Mouse (Mus musculus) liver, adult 2 months (tissue): ENCODE measurements at regions not wholly inside any gene's neighbourhood (a gene's known extent, or its start where the extent isn't known, plus 50 kb on each side); places are given as distances from the start of the nearest gene placed in this dataset.

Experiments used
- DNase-seq: peaks from one replicate; pipeline ENCODE4 v3.0.0-alpha.2; 2011; ENCODE audit warnings: low read depth, low spot score; ENCODE audit errors: extremely low read depth
- H3K27ac ChIP-seq: fragments of 200-500 bp; replicated peaks from 2 replicates; pipeline ENCODE4 v1.5.1; 2012; ENCODE audit warnings: low read depth, mild to moderate bottlenecking, control low read depth, inconsistent platforms, low read length; ENCODE audit not compliant: insufficient read depth
- H3K27me3 ChIP-seq: fragments of 200-500 bp; 2 replicates; pipeline ENCODE4 v1.6.1; 2012; ENCODE audit warnings: mild to moderate bottlenecking, moderate library complexity, low read length, inconsistent platforms; ENCODE audit not compliant: control insufficient read depth, insufficient read depth
- H3K36me3 ChIP-seq: fragments of 200-500 bp; 2 replicates; pipeline ENCODE4 v1.6.1; 2012; ENCODE audit warnings: low read length, inconsistent platforms; ENCODE audit not compliant: control insufficient read depth, insufficient read depth
- H3K4me1 ChIP-seq: fragments of 200-500 bp; 2 replicates; pipeline ENCODE4 v1.6.1; 2011; ENCODE audit warnings: low read length; ENCODE audit not compliant: control insufficient read depth, insufficient read depth
- H3K4me3 ChIP-seq: fragments of 200-500 bp; 2 replicates; pipeline ENCODE4 v1.5.1; 2011; ENCODE audit warnings: low read depth, mild to moderate bottlenecking, control low read depth, low read length, moderate library complexity; ENCODE audit not compliant: insufficient read depth
- H3K79me2 ChIP-seq: fragments of 200-500 bp; 2 replicates; pipeline ENCODE4 v1.6.1; 2012; ENCODE audit warnings: inconsistent platforms, mild to moderate bottlenecking, low read length, moderate library complexity; ENCODE audit not compliant: control insufficient read depth, insufficient read depth
- H3K9ac ChIP-seq: fragments of 200-500 bp; 2 replicates; pipeline ENCODE4 v1.6.1; 2012; ENCODE audit warnings: low read depth, mild to moderate bottlenecking, control low read depth, inconsistent platforms, low read length
- CTCF ChIP-seq: fragments of 200-500 bp; IDR thresholded peaks from 2 replicates; pipeline ENCODE4 v1.5.1; 2011; ENCODE audit warnings: low read depth, low read length, control low read depth
- POLR2A ChIP-seq: fragments of 200-500 bp; IDR thresholded peaks from 2 replicates; pipeline ENCODE4 v1.6.1; 2011; ENCODE audit warnings: low read length, control low read depth; ENCODE audit not compliant: insufficient read depth; ENCODE audit errors: extremely low read depth
- WGBS: fragments of 180-500 bp; shearing (Covaris S2); methylation state at CpG from one replicate; pipeline ENCODE4 v1.1.7; 2018; 5-methylcytosine and 5-hydroxymethylcytosine counted together

DNA sequence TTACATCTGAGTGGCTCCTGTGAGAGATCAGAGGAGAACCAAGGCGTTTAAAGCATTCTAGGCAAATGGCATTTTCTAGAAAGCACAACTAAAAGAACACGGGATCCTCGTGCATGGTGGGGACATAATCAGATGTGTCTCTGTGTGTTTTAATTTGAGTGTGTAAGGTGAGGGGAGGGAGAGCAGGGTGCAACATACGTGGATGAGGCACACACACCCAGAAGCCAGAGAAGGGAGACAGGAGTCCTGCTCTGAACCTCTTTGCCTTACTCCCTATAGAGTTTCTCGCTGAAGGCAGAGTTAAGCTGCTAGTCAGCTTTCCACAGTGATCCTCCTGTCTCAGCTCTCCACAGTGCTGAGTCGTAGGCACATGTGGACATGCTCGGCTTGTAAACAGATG, 386.1 kb downstream of the Cbln4 start:
- H3K27me3 ChIP-seq: no peaks in the 10 kb centered on the region
- no peaks in the 10 kb centered on the region for H3K4me1 ChIP-seq
- H3K4me3 ChIP-seq: no peak overlapping the region
- H3K27ac ChIP-seq: no peak overlapping the region
- no peak for DNase-seq
- no peaks in the 10 kb centered on the region for H3K79me2 ChIP-seq
- H3K9ac ChIP-seq: no peak overlapping the region
- TF ChIP-seq CTCF (no peak), POLR2A (no peak)
- 46% methylated on average over 7 of the region's 7 CpGs for WGBS
- no peaks in the 10 kb centered on the region for H3K36me3 ChIP-seq

DNA sequence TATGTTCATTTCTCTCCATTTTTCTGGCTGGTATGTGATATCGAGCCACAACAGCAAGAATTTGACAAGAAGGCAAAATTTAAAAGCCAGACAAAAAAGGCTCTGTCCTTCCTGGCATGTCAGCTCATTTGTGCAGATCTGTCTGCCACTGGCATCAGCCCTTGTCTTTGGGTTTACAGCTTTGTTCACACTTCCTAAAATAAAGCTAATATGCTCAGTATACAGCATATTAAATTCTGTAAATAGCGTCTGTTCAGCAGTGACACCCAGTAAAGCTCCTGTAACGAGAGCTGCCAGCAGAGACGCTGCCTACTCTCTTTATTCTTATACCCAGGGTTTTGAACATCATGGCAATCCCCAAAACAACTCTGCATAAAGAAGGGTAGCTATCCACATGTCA, 401.5 kb downstream of the Cbln4 start:
- 89% methylated on average over 4 of the region's 4 CpGs for WGBS

DNA sequence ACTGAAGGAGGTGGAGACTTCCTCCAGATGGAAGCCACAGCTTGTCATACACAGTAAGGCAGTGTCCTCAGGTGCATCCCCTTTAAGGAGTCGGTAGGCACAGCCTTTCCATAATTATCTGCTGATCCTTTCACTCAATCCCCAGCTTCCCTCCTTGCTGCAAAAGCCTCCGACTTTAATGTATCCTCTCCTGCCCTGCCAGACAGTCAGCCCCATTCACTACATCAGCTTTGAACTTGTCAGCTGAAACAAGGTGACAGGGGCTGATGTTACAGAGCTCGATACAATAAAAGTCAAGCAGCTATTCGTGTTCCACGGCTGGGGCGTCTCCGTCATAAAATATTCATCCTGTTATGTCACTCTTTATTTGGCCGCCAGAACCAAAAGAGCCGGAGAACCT, 402.8 kb downstream of the Cbln4 start:
- Histone ChIP-seq H3K36me3 (no peaks in the 10 kb centered on the region), H3K27ac (no peak overlapping the region), H3K79me2 (no peaks in the 10 kb centered on the region), H3K4me3 (no peak overlapping the region), H3K27me3 (0 out of 2 replicates have a peak, but pooled peaks cover 3% of the 10 kb centered on the region), H3K9ac (no peak overlapping the region), H3K4me1 (no peaks in the 10 kb centered on the region)
- no peak for DNase-seq
- TF ChIP-seq CTCF (no peak), POLR2A (no peak)
- 89% methylated on average over 9 of the region's 9 CpGs for WGBS

More for the DNA sequence above, 401.5 kb downstream of the Cbln4 start:
- H3K4me3 ChIP-seq: no peak overlapping the region
- H3K4me1 ChIP-seq: no peaks in the 10 kb centered on the region
- H3K9ac ChIP-seq: no peak overlapping the region
- no peaks in the 10 kb centered on the region for H3K79me2 ChIP-seq
- DNase-seq: no peak
- H3K27ac ChIP-seq: no peak overlapping the region
- TF ChIP-seq POLR2A (no peak), CTCF (no peak)
- no peaks in the 10 kb centered on the region for H3K36me3 ChIP-seq
- 0 out of 2 replicates have a peak, but pooled peaks cover 3% of the 10 kb centered on the region for H3K27me3 ChIP-seq

DNA sequence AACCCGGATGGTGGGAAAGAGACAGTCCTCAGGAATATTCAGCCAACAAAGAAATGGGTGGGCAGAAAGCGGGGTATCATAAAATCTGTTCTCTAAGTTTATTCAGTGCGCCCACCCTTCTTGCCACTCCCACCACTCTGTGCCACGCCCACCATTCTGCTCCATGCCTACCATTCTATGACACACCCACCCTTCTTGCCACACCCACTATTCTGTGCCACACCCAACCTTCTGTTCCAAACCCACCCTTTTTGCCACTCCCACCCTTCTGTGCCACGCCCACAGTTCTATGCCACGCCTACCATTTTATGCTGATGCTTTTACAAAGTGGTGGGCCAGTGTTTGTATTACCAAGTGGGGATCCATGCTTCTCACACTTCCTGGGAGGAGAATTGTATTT, 404.3 kb downstream of the Cbln4 start:
- Histone ChIP-seq H3K4me3 (no peak overlapping the region), H3K4me1 (no peaks in the 10 kb centered on the region), H3K27ac (no peak overlapping the region), H3K9ac (no peak overlapping the region), H3K27me3 (0 out of 2 replicates have a peak, but pooled peaks cover 3% of the 10 kb centered on the region), H3K79me2 (no peaks in the 10 kb centered on the region), H3K36me3 (no peaks in the 10 kb centered on the region)
- 80% methylated on average over 6 of the region's 6 CpGs for WGBS
- no peak for DNase-seq
- no peak for TF ChIP-seq CTCF
- TF ChIP-seq POLR2A: no peak

DNA sequence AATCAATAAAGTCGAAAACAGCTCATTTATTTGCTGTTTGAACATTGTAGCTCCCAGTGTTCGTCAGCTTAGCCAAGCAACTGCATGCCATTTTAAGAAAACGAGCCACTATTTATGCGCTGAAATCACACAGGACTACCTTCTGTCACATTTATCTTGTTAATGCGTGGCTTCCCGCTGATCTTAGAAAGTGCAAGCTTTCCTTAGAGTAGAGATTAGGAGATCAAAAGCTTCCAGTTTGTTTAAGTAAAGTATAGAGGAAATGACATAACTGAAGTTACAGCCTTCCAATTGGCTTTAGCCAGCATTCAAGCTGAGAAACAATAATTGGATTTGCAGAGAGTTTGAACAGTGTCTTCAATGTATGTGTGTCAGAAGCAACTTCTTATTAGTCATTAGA, 406.4 kb downstream of the Cbln4 start:
- Histone ChIP-seq H3K36me3 (no peaks in the 10 kb centered on the region), H3K4me1 (no peaks in the 10 kb centered on the region), H3K9ac (no peak overlapping the region), H3K27me3 (no peaks in the 10 kb centered on the region), H3K4me3 (no peak overlapping the region), H3K27ac (no peak overlapping the region), H3K79me2 (no peaks in the 10 kb centered on the region)
- no peak for DNase-seq
- 33% methylated on average over 6 of the region's 6 CpGs for WGBS
- TF ChIP-seq POLR2A: no peak
- no peak for TF ChIP-seq CTCF

DNA sequence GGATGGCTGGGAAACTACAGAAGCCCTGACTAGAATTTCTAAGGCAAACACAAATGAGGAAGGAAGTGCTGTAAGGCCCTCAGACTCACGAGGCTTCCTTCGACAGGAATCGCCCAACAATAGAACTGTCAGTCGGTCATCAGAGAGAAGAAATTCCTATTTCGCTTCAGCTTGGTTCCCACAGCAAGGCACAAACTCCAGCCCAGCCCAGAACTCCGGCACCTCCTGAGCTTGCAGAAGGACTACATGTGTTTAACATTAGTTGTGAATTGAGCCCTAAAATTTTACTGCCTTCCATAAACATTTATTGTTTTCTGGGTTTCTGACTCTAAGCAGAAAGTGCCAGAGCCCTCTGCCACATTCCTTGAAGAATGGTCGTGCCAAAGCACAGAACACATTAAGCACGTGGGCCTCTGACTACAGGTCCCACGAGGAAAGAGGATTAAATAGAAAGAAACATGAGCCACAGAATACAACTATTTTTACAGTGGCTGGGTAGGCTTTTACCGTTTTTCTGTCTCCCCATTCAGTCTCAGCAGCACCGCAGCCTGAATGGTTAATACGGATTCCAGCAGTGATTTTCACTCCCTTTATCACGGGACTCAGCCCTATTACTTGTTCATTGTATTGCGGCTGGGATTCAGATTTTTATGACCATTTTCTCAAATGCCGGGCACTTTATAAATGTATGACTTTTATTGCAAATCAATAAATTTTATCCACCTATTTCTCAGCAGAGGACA, 409.7 kb downstream of the Cbln4 start:
- no peaks in the 10 kb centered on the region for H3K36me3 ChIP-seq
- no peaks in the 10 kb centered on the region for H3K4me1 ChIP-seq
- 73% methylated on average over 15 of the region's 15 CpGs for WGBS
- no peak overlapping the region for H3K27ac ChIP-seq
- H3K27me3 ChIP-seq: no peaks in the 10 kb centered on the region
- H3K79me2 ChIP-seq: no peaks in the 10 kb centered on the region
- TF ChIP-seq CTCF (no peak), POLR2A (no peak)
- DNase-seq: no peak
- H3K9ac ChIP-seq: no peak overlapping the region
- no peak overlapping the region for H3K4me3 ChIP-seq
